ENCODE assay signal across 36 mouse cellular contexts in the genomic region with DNA sequence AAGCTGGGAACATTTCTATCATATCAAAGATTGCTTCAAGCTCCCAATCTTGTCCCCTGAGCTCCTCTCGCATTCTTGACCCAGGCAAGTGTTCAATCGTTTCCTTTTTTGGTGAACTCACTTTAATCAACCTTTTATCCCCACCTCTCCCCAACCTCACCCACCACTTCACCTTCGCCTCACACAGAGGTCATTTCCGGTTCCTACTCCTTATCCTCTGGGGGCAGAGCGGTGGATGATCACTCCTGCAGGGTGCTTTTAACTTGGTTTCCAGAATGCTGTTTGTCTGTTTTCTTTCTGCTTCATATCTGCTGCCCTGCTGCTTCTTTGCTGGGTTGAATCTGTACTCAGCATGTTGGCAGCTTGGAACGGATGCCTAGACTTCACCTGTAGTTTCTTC. TPM values are rescaled to one million over a fixed set of nuclear protein-coding genes. Genes with fewer than 3 reads are reported as not detected.
A peak's percentile ranks its signal among the peaks of the same experiment; 100 is the strongest.
DNase-seq lines count a peak whose midpoint lies in the region; ATAC-seq and TF ChIP-seq lines count a peak whose summit lies in the region.
"Had no signal": no experiment of that assay in that cellular context is flagged by ENCODE, and none has a peak within 500 bp of the region (broad histone marks: within the 10 kb centered on the region; RNA-seq: fewer than 3 reads in every experiment).

No protein-coding gene starts in this region.

- H3K4me1 ChIP-seq in liver, postnatal 0 days (ENCODE audit: insufficient read depth): peaks cover 2% of the 10 kb centered on the region; the same call in 1 of the 2 replicates
- H3K4me1 ChIP-seq in liver, embryonic 12.5 days: no peaks in the 10 kb centered on the region
- peaks cover 14 to 30% of the 10 kb centered on the region in 2 experiments for H3K4me1 ChIP-seq in CH12.LX (ENCODE audit: control insufficient read depth in 1 of 2, insufficient read depth in 2 of 2)
- peaks cover 26% of the 10 kb centered on the region for H3K4me1 ChIP-seq in bone marrow macrophage, adult 2 months (ENCODE audit: control insufficient read depth, insufficient read depth, low read length)
- H3K4me1 ChIP-seq: liver, embryonic 13.5 days; midbrain, embryonic 15.5 days; neural tube, embryonic 13.5 days had no signal

- H3K4me3 ChIP-seq in liver, postnatal 0 days (ENCODE audit: low read depth, low read length): no peak overlapping the region
- H3K4me3 ChIP-seq in liver, embryonic 12.5 days: no peak overlapping the region
- peak overlapping the region; percentile 50 to 60 (median 50) for H3K4me3 ChIP-seq in CH12.LX (replicated peaks in 1 of 3; ENCODE audit: low read depth in 2 of 3, low read length in 2 of 3, poor library complexity in 1 of 3)
- H3K4me3 ChIP-seq in bone marrow macrophage, adult 2 months (ENCODE audit: insufficient read depth, low read length): no peak overlapping the region
- H3K4me3 ChIP-seq: gastrocnemius, adult 2 months; heart, embryonic 13.5 days; limb, embryonic 13.5 days; liver, embryonic 13.5 days; midbrain, embryonic 15.5 days; neural tube, embryonic 13.5 days had no signal

- H3K4me2 ChIP-seq in liver, postnatal 0 days (ENCODE audit: low read depth, low read length): peak overlapping the region; percentile 0
- H3K4me2 ChIP-seq in liver, embryonic 12.5 days: no peak overlapping the region
- H3K4me2 ChIP-seq in CH12.LX (ENCODE audit: insufficient read depth, low read depth, poor library complexity, severe bottlenecking): peak overlapping the region; percentile 80
- H3K4me2 ChIP-seq: heart, embryonic 13.5 days; limb, embryonic 13.5 days; liver, embryonic 13.5 days; lung, embryonic 14.5 days; midbrain, embryonic 15.5 days; neural tube, embryonic 13.5 days had no signal

- H3K27ac ChIP-seq in liver, postnatal 0 days (ENCODE audit: low read depth): no peak overlapping the region
- H3K27ac ChIP-seq in liver, embryonic 12.5 days: no peak overlapping the region
- peak overlapping the region; percentile 53; the same call in 1 of the 2 replicates for H3K27ac ChIP-seq in CH12.LX (ENCODE audit: insufficient read depth, low read depth)
- peak overlapping the region; percentile 18 for H3K27ac ChIP-seq in bone marrow macrophage, adult 2 months (ENCODE audit: insufficient read depth, low read depth, low read length)
- H3K27ac ChIP-seq: gastrocnemius, adult 2 months; heart, embryonic 13.5 days; hindbrain, postnatal 0 days; kidney, postnatal 0 days; limb, embryonic 13.5 days; liver, embryonic 13.5 days; midbrain, embryonic 15.5 days; neural tube, embryonic 13.5 days had no signal

- TF ChIP-seq RAD21 in CH12.LX (IDR thresholded peaks at IDR 0.05; ENCODE audit: low read depth, low read length): no peak

- in situ Hi-C loops in CH12.LX (cut with MboI; ENCODE audit: low pct_ligation_motif_present, low pct_unique_long_range_greater_than_20kb, low sequenced_read_pairs): no loop called here

- TF ChIP-seq POLR2A in CH12.LX (IDR thresholded peaks at IDR 0.05; ENCODE audit: low read depth, low read length): peak; percentile 44; the same call in 1 of the 2 replicates
- no peak for TF ChIP-seq POLR2A in bone marrow macrophage, adult 2 months (IDR thresholded peaks at IDR 0.05; ENCODE audit: borderline replicate concordance, low read depth, low read length)

- no peak overlapping the region for H3K9ac ChIP-seq in liver, postnatal 0 days (replicated peaks)
- H3K9ac ChIP-seq in liver, embryonic 12.5 days: no peak overlapping the region
- H3K9ac ChIP-seq in CH12.LX (ENCODE audit: insufficient read depth, low read depth): peak overlapping the region; percentile 23; the same call in 1 of the 2 replicates
- H3K9ac ChIP-seq: forebrain, postnatal 0 days; heart, embryonic 13.5 days; limb, embryonic 13.5 days; liver, embryonic 13.5 days; lung, embryonic 14.5 days; midbrain, embryonic 15.5 days; neural tube, embryonic 13.5 days had no signal

- no peaks in the 10 kb centered on the region for H3K36me3 ChIP-seq in liver, postnatal 0 days (replicated peaks; ENCODE audit: insufficient read depth, low read length)
- no peaks in the 10 kb centered on the region for H3K36me3 ChIP-seq in liver, embryonic 12.5 days
- peaks cover 0 to 3% of the 10 kb centered on the region in 2 experiments for H3K36me3 ChIP-seq in CH12.LX (replicated peaks in 1 of 2; ENCODE audit: control insufficient read depth in 1 of 2, insufficient read depth in 1 of 2, low read length in 1 of 2)
- H3K36me3 ChIP-seq in splenic B cell, adult 2 months (ENCODE audit: control insufficient read depth, insufficient read depth, low read length, poor library complexity, severe bottlenecking): peaks cover 1% of the 10 kb centered on the region
- H3K36me3 ChIP-seq: heart, embryonic 13.5 days; limb, embryonic 13.5 days; liver, embryonic 13.5 days; midbrain, embryonic 15.5 days; neural tube, embryonic 13.5 days had no signal

- no peak for TF ChIP-seq CTCF in liver, postnatal 0 days (IDR thresholded peaks at IDR 0.05; ENCODE audit: low read depth)
- TF ChIP-seq CTCF in CH12.LX (conservative IDR thresholded peaks at IDR 0.05 in 1 of 2, IDR thresholded peaks at IDR 0.05 in 1 of 2; ENCODE audit: low read depth in 2 of 2, low read length in 2 of 2): no peak
- TF ChIP-seq CTCF in bone marrow macrophage, adult 2 months (IDR thresholded peaks at IDR 0.05; ENCODE audit: low read depth, low read length): no peak

- no peaks in the 10 kb centered on the region for H3K9me3 ChIP-seq in liver, postnatal 0 days (ENCODE audit: low read length)
- no peaks in the 10 kb centered on the region for H3K9me3 ChIP-seq in liver, embryonic 12.5 days (replicated peaks)
- no peaks in the 10 kb centered on the region for H3K9me3 ChIP-seq in CH12.LX (replicated peaks; ENCODE audit: low read length)
- H3K9me3 ChIP-seq: heart, embryonic 13.5 days; limb, embryonic 13.5 days; liver, embryonic 13.5 days; midbrain, embryonic 15.5 days; neural tube, embryonic 13.5 days had no signal

- no peak for DNase-seq in liver, postnatal 0 days
- DNase-seq in CH12.LX (ENCODE audit: extremely low read depth): no peak
- DNase-seq in splenic B cell, adult 2 months (ENCODE audit: low read depth, low spot score): peak; percentile 60
- DNase-seq in right cerebral cortex, adult 2 months (ENCODE audit: low spot score in 2 of 2): no peak
- DNase-seq in adrenal gland, adult (ENCODE audit: inconsistent age in 2 of 2, low spot score in 1 of 2): no peak
- DNase-seq: adrenal gland, postnatal 10 days; cerebellum, adult 11 months; forebrain, postnatal 0 days; gastrocnemius, adult 2 months; heart, postnatal 14 days; kidney, adult 2 months; layer of hippocampus, adult 9-11 months; liver, embryonic 13.5 days; lung, embryonic 14.5 days; right cerebral cortex, adult 18-20 months; thymus, adult 18-20 months; thymus, postnatal 36 days had no signal

- dilution Hi-C loops in CH12.LX (cut with MboI; ENCODE audit: extremely low pct_ligation_motif_present, extremely low pct_unique_long_range_greater_than_20kb, low sequenced_read_pairs): no loop called here

- no peak for ATAC-seq in liver, postnatal 0 days
- no peak for ATAC-seq in liver, embryonic 12.5 days
- ATAC-seq in erythroblast, adult 5-6 weeks (replicated peaks; ENCODE audit: low FRiP score, poor library complexity, severe bottlenecking): no peak
- ATAC-seq: activated CD4-positive, CD25-positive, alpha-beta regulatory T cell, adult 4 months; forebrain, postnatal 0 days; hindbrain, postnatal 0 days; midbrain, embryonic 15.5 days; Patski had no signal

- WGBS in liver, postnatal 0 days (ENCODE audit: insufficient replicate concordance): 41% methylated on average over 6 of the region's 6 CpGs
- WGBS in liver, embryonic 12.5 days (ENCODE audit: insufficient replicate concordance): 33% methylated on average over 6 of the region's 6 CpGs

- TF ChIP-seq EP300 in liver, postnatal 0 days (IDR thresholded peaks at IDR 0.05; ENCODE audit: low read depth): no peak
- no peak for TF ChIP-seq EP300 in CH12.LX (IDR thresholded peaks at IDR 0.05; ENCODE audit: low read length)

- no peaks in the 10 kb centered on the region for H3K27me3 ChIP-seq in liver, postnatal 0 days (ENCODE audit: insufficient read depth, low read length)
- H3K27me3 ChIP-seq in liver, embryonic 12.5 days (replicated peaks): no peaks in the 10 kb centered on the region
- no peaks in the 10 kb centered on the region for H3K27me3 ChIP-seq in CH12.LX (replicated peaks)
- no peaks in the 10 kb centered on the region for H3K27me3 ChIP-seq in splenic B cell, adult 2 months (ENCODE audit: control insufficient read depth, insufficient read depth, low read length, poor library complexity, severe bottlenecking)
- H3K27me3 ChIP-seq: heart, embryonic 13.5 days; limb, embryonic 13.5 days; liver, embryonic 13.5 days; midbrain, embryonic 15.5 days; neural tube, embryonic 13.5 days; Patski had no signal

- no peaks in the 10 kb centered on the region for H3K79me2 ChIP-seq in CH12.LX (replicated peaks; ENCODE audit: control insufficient read depth, extremely low read depth, insufficient read depth, poor library complexity, severe bottlenecking)

RNA-seq across cellular contexts. Expression of a gene that starts 1.5 kb away (rescaled TPM):
- polyA plus RNA-seq in liver, postnatal 0 days (2015; fragmentation: Nextera tagmentation; extraction: Ambion mirVana): 0.95 and 1.7 TPM in 2 replicates
- 0.75 and 0.79 TPM in 2 replicates for polyA plus RNA-seq in liver, embryonic 12.5 days (2016; fragmentation: Nextera tagmentation; extraction: Ambion mirVana)
- total RNA-seq in CH12.LX (2012; rRNA removed): 17.6 and 20.6 TPM in 2 replicates
- 45.2 and 47.1 TPM in 2 replicates for total RNA-seq in CH12.LX (2014; rRNA removed)
- 50.1 and 54.9 TPM in 2 replicates for polyA plus RNA-seq in CH12.LX (2012; ENCODE audit: insufficient read length, low read depth)
- polyA plus RNA-seq in bone marrow macrophage, adult 2 months (2012; ENCODE audit: insufficient read depth, insufficient read length, missing spikeins): 31.0 and 38.0 TPM in 2 replicates
- 1.9 TPM in 1 of 2 replicates, not detected in the other for total RNA-seq in erythroblast, adult 5-6 weeks (2015; ENCODE audit: low replicate concordance)
- total RNA-seq in erythroblast, adult 5-6 weeks (2017; ENCODE audit: low replicate concordance): 0.43 and 0.70 TPM in 2 replicates
- total RNA-seq: forebrain, postnatal 0 days; gastrocnemius, adult 2 months had no signal
- polyA plus RNA-seq: embryonic facial prominence, embryonic 11.5 days; forebrain, embryonic 11.5 days; hindbrain, embryonic 11.5 days; hindbrain, postnatal 0 days; lung, embryonic 14.5 days; midbrain, embryonic 15.5 days; neural tube, embryonic 13.5 days had no signal

RNA-seq across cellular contexts. Expression of a gene that starts 20.0 kb away (rescaled TPM):
- polyA plus RNA-seq in liver, postnatal 0 days (2015; fragmentation: Nextera tagmentation; extraction: Ambion mirVana): 64.4 and 70.9 TPM in 2 replicates
- 9.3 and 9.6 TPM in 2 replicates for polyA plus RNA-seq in liver, embryonic 12.5 days (2016; fragmentation: Nextera tagmentation; extraction: Ambion mirVana)
- total RNA-seq in CH12.LX (2012; rRNA removed) (0.13 and 0.17 TPM in 2 replicates), CH12.LX (2014; rRNA removed) (0.11 and 0.15 TPM in 2 replicates)
- polyA plus RNA-seq in CH12.LX (2012; ENCODE audit: insufficient read length, low read depth): 0.11 TPM in 1 of 2 replicates, not detected in the other
- polyA plus RNA-seq in bone marrow macrophage, adult 2 months (2012; ENCODE audit: insufficient read depth, insufficient read length, missing spikeins): 111 and 124 TPM in 2 replicates
- 3.5 and 8.2 TPM in 2 replicates for total RNA-seq in erythroblast, adult 5-6 weeks (2015; ENCODE audit: low replicate concordance)
- total RNA-seq in erythroblast, adult 5-6 weeks (2017; ENCODE audit: low replicate concordance): 28.4 and 30.4 TPM in 2 replicates
- total RNA-seq: forebrain, postnatal 0 days; gastrocnemius, adult 2 months; hindbrain, postnatal 0 days; left cerebral cortex, adult 18-20 months; left cerebral cortex, postnatal 25 days; megakaryocyte-erythroid progenitor cell, adult 5-6 weeks had no signal
- polyA plus RNA-seq: embryonic facial prominence, embryonic 11.5 days; forebrain, embryonic 11.5 days; forebrain, postnatal 0 days; heart, embryonic 13.5 days; neural tube, embryonic 13.5 days; Patski had no signal

RNA-seq across cellular contexts. Expression of a gene that starts 57.9 kb away (rescaled TPM):
- not detected in 2 replicates for polyA plus RNA-seq in liver, postnatal 0 days (2015; fragmentation: Nextera tagmentation; extraction: Ambion mirVana)
- polyA plus RNA-seq in liver, embryonic 12.5 days (2016; fragmentation: Nextera tagmentation; extraction: Ambion mirVana): not detected in 2 replicates
- total RNA-seq in CH12.LX (2012; rRNA removed) (3.8 and 5.5 TPM in 2 replicates), CH12.LX (2014; rRNA removed) (18.5 and 19.2 TPM in 2 replicates)
- 16.9 and 20.7 TPM in 2 replicates for polyA plus RNA-seq in CH12.LX (2012; ENCODE audit: insufficient read length, low read depth)
- polyA plus RNA-seq in bone marrow macrophage, adult 2 months (2012; ENCODE audit: insufficient read depth, insufficient read length, missing spikeins): 0.81 and 1.5 TPM in 2 replicates
- not detected in 2 replicates for total RNA-seq in erythroblast, adult 5-6 weeks (2015; ENCODE audit: low replicate concordance)
- not detected in 2 replicates for total RNA-seq in erythroblast, adult 5-6 weeks (2017; ENCODE audit: low replicate concordance)
- total RNA-seq: adrenal gland, postnatal 10 days; forebrain, postnatal 0 days; gastrocnemius, adult 2 months; heart, postnatal 14 days; hindbrain, postnatal 0 days; left cerebral cortex, adult 18-20 months; left cerebral cortex, postnatal 25 days; megakaryocyte-erythroid progenitor cell, adult 5-6 weeks had no signal
- polyA plus RNA-seq: activated CD4-positive, CD25-positive, alpha-beta regulatory T cell, adult 4 months; brain, embryonic 14.5 days; embryonic facial prominence, embryonic 11.5 days; forebrain, embryonic 11.5 days; forebrain, postnatal 0 days; heart, embryonic 13.5 days; hindbrain, embryonic 11.5 days; hindbrain, postnatal 0 days; kidney, postnatal 0 days; limb, embryonic 13.5 days; liver, embryonic 13.5 days; lung, embryonic 14.5 days; midbrain, embryonic 15.5 days; neural tube, embryonic 13.5 days; Patski; stomach, embryonic 16.5 days had no signal

Comparison
In these comparisons a context has a peak if more than half of its experiments do, and no peak if none do; other contexts are left out.
1. H3K27ac ChIP-seq: peak in CH12.LX (single experiment) and bone marrow macrophage, adult 2 months (single experiment); none in liver, postnatal 0 days (single experiment) and liver, embryonic 12.5 days (single experiment).
2. H3K4me3 ChIP-seq: peak in CH12.LX (3 of 3); none in liver, postnatal 0 days (single experiment), liver, embryonic 12.5 days (single experiment) and bone marrow macrophage, adult 2 months (single experiment).
3. RNA of a gene that starts 1.5 kb away (polyA plus RNA-seq): 50.1 to 54.9 TPM in CH12.LX and 31.0 to 38.0 TPM in bone marrow macrophage, adult 2 months; 0.95 to 1.7 TPM in liver, postnatal 0 days and 0.75 to 0.79 TPM in liver, embryonic 12.5 days; every median in the first group is over 10 times any median in the second.